ENCODE assay signal across 7 mouse cellular contexts in genomic region chr17:8147439-8148316, GRCm38 (mm10). TPM values are rescaled to one million over a fixed set of nuclear protein-coding genes. Genes with fewer than 3 reads are reported as not detected.
DNase-seq lines count a peak whose midpoint lies in the region; ATAC-seq and TF ChIP-seq lines count a peak whose summit lies in the region.
"Not testable (repeated sequence)": the region's sequence is repeated elsewhere in the genome, so short reads cannot be mapped to it uniquely, and the experiment has no call there.

Gene Gm49673 (minus strand): TSS chr17:8147788.
Gene Rnaset2a (minus strand): TSS chr17:8148097.

- not testable (repeated sequence) for H3K36me3 ChIP-seq in limb, embryonic 14.5 days (ENCODE audit: control insufficient read depth, insufficient read depth, low read length); midbrain, embryonic 10.5 days

- H3K4me2 ChIP-seq in limb, embryonic 14.5 days (replicated peaks; ENCODE audit: low read depth, low read length, severe bottlenecking), result peak within 1 kb of the TSS; percentile 41

- H3K9me3 ChIP-seq in limb, embryonic 14.5 days (ENCODE audit: control insufficient read depth, low read length); midbrain, embryonic 10.5 days (replicated peaks): not testable (repeated sequence)

- peak within 1 kb of the TSS; percentile 46 for H3K4me3 ChIP-seq in limb, embryonic 14.5 days (replicated peaks; ENCODE audit: low read length)
- H3K4me3 ChIP-seq in midbrain, embryonic 10.5 days, result peak within 1 kb of the TSS; percentile 59

- under 1% methylated on average over 26 of the region's 67 CpGs for WGBS in limb, embryonic 14.5 days
- under 1% methylated on average over 40 of the region's 67 CpGs for WGBS in midbrain, embryonic 10.5 days

- H3K4me1 ChIP-seq in limb, embryonic 14.5 days (ENCODE audit: control insufficient read depth, insufficient read depth, low read length); midbrain, embryonic 10.5 days: not testable (repeated sequence)

- not testable (repeated sequence) for TF ChIP-seq POLR2A in limb, embryonic 14.5 days (IDR thresholded peaks at IDR 0.05; ENCODE audit: borderline replicate concordance, extremely low read depth, insufficient read depth, insufficient read length)

- not testable (repeated sequence) for H3K27ac ChIP-seq in limb, embryonic 14.5 days (replicated peaks; ENCODE audit: low read depth, low read length)
- peak within 1 kb of the TSS; percentile 84 for H3K27ac ChIP-seq in midbrain, embryonic 10.5 days (replicated peaks)

- H3K27me3 ChIP-seq in limb, embryonic 14.5 days (ENCODE audit: control insufficient read depth, insufficient read depth, low read length); midbrain, embryonic 10.5 days (ENCODE audit: low read depth, poor library complexity, severe bottlenecking): not testable (repeated sequence)

- H3K9ac ChIP-seq in limb, embryonic 14.5 days (ENCODE audit: low read depth, low read length, severe bottlenecking), result peak within 1 kb of the TSS; percentile 60

- peak; percentile 19 for DNase-seq in adipocyte (ENCODE audit: low spot score)
- DNase-seq in embryo, embryonic 9.5 days (ENCODE audit: extremely low spot score), result peak; percentile 48
- DNase-seq in induced T-regulatory cell, adult 2 months (ENCODE audit: low read depth), result peak; percentile 58
- not testable (repeated sequence) for DNase-seq in limb, embryonic 14.5 days (ENCODE audit: low spot score)
- peak; percentile 27 for DNase-seq in midbrain, embryonic 10.5 days (ENCODE audit: low spot score)
- peak; percentile 67 for DNase-seq in spleen, adult 12 weeks (ENCODE audit: low spot score)

- ATAC-seq in granulocyte monocyte progenitor cell, adult 5-6 weeks (replicated peaks; ENCODE audit: poor library complexity, severe bottlenecking), result peak; percentile 88
- ATAC-seq in limb, embryonic 14.5 days (ENCODE audit: low FRiP score, low read depth), result peak; percentile 97

RNA-seq across cellular contexts. Expression of gene Gm49673, which starts in this region (rescaled TPM):
- total RNA-seq in granulocyte monocyte progenitor cell, adult 5-6 weeks (2014; fragmentation: Nextera tagmentation), result not detected in 2 replicates
- total RNA-seq in granulocyte monocyte progenitor cell, adult 5-6 weeks (2017), result not detected in 2 replicates
- polyA plus RNA-seq in limb, embryonic 14.5 days (2012; rRNA removed), result 0.28 and 0.74 TPM in 2 replicates
- not detected in 2 replicates for polyA plus RNA-seq in limb, embryonic 14.5 days (2014; fragmentation: Nextera tagmentation; extraction: Ambion mirVana)
- polyA plus RNA-seq in midbrain, embryonic 10.5 days (2016; fragmentation: Nextera tagmentation; extraction: Ambion mirVana), result 0.21 and 0.27 TPM in 2 replicates

RNA-seq across cellular contexts. Expression of gene Rnaset2a, which starts in this region (rescaled TPM):
- 71.8 and 74.2 TPM in 2 replicates for total RNA-seq in granulocyte monocyte progenitor cell, adult 5-6 weeks (2014; fragmentation: Nextera tagmentation)
- 57.8 and 62.4 TPM in 2 replicates for total RNA-seq in granulocyte monocyte progenitor cell, adult 5-6 weeks (2017)
- polyA plus RNA-seq in limb, embryonic 14.5 days (2012; rRNA removed), result 29.4 and 31.4 TPM in 2 replicates
- polyA plus RNA-seq in limb, embryonic 14.5 days (2014; fragmentation: Nextera tagmentation; extraction: Ambion mirVana), result 29.3 and 29.5 TPM in 2 replicates
- 16.2 and 16.4 TPM in 2 replicates for polyA plus RNA-seq in midbrain, embryonic 10.5 days (2016; fragmentation: Nextera tagmentation; extraction: Ambion mirVana)
